9 mouse cellular contexts compared by ENCODE assay signal in the genomic region with DNA sequence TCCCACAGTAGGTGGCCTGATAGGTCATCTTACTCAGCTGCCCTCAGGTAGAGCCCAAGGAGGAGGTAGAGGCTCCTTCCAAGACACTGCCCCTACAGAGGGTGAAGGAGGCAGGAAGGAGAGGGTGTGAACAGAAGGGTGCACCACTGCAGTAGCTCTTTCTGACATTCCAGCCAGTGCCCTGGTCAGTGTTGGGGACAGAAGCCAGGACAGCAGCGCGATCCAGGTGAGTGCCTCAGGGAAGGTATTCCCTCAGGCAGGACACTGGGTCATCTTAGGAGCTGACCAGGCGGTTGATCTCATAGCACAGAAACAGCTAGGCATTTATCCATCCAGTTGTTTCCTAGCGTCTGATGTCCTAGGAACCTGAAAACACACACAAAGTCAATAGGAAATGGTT. TPM values are rescaled to one million over a fixed set of nuclear protein-coding genes. Genes with fewer than 3 reads are reported as not detected.
DNase-seq lines count a peak whose midpoint lies in the region; ATAC-seq and TF ChIP-seq lines count a peak whose summit lies in the region.
"Had no signal": no experiment of that assay in that cellular context is flagged by ENCODE, and none has a peak within 500 bp of the region (broad histone marks: within the 10 kb centered on the region; RNA-seq: fewer than 3 reads in every experiment).

No protein-coding gene starts in this region.

- H3K4me1 ChIP-seq in kidney, adult 2 months (ENCODE audit: control insufficient read depth, insufficient read depth, low read length) = peaks cover 18% of the 10 kb centered on the region
- peaks cover 11% of the 10 kb centered on the region for H3K4me1 ChIP-seq in forebrain, embryonic 12.5 days
- peaks cover 15% of the 10 kb centered on the region for H3K4me1 ChIP-seq in hindbrain, embryonic 14.5 days (replicated peaks; ENCODE audit: control insufficient read depth, insufficient read depth, low read length)
- peaks cover 26% of the 10 kb centered on the region for H3K4me1 ChIP-seq in midbrain, embryonic 13.5 days (replicated peaks)

- 58% methylated on average over 4 of the region's 4 CpGs for WGBS in kidney, adult 2 months
- 70% methylated on average over 4 of the region's 4 CpGs for WGBS in forebrain, embryonic 12.5 days
- WGBS in hindbrain, embryonic 14.5 days = 70% methylated on average over 4 of the region's 4 CpGs
- WGBS in midbrain, embryonic 13.5 days = 77% methylated on average over 4 of the region's 4 CpGs

- intact Hi-C loops in left cerebral cortex, postnatal 4 days (cut with DNase I) = loop anchor here (10.0 kb wide), 2 partner anchors 220 to 400 kb away; a partner anchor contains a TSS

- TF ChIP-seq POLR2A in kidney, adult 2 months (IDR thresholded peaks at IDR 0.05; ENCODE audit: low read depth, low read length) = no peak

- H3K9me3 ChIP-seq in forebrain, embryonic 12.5 days = no peaks in the 10 kb centered on the region
- H3K9me3 ChIP-seq in hindbrain, embryonic 14.5 days (ENCODE audit: control insufficient read depth, low read length) = no peaks in the 10 kb centered on the region
- no peaks in the 10 kb centered on the region for H3K9me3 ChIP-seq in midbrain, embryonic 13.5 days

- H3K27me3 ChIP-seq in kidney, adult 2 months (replicated peaks; ENCODE audit: control insufficient read depth, insufficient read depth, low read length) = no peaks in the 10 kb centered on the region
- H3K27me3 ChIP-seq in forebrain, embryonic 12.5 days = no peaks in the 10 kb centered on the region
- H3K27me3 ChIP-seq in hindbrain, embryonic 14.5 days (ENCODE audit: control insufficient read depth, insufficient read depth, low read length) = no peaks in the 10 kb centered on the region
- H3K27me3 ChIP-seq in midbrain, embryonic 13.5 days = no peaks in the 10 kb centered on the region

- TF ChIP-seq CTCF in kidney, adult 2 months (conservative IDR thresholded peaks at IDR 0.05; ENCODE audit: insufficient read depth, insufficient read length, low read depth, low read length) = no peak

- H3K9ac ChIP-seq in forebrain, embryonic 12.5 days = no peak overlapping the region
- H3K9ac ChIP-seq in hindbrain, embryonic 14.5 days = no peak overlapping the region; the same call in 1 of the 2 replicates
- H3K9ac ChIP-seq in midbrain, embryonic 13.5 days (replicated peaks) = no peak overlapping the region

- no peaks in the 10 kb centered on the region for H3K36me3 ChIP-seq in kidney, adult 2 months (ENCODE audit: control insufficient read depth, insufficient read depth, low read length)
- H3K36me3 ChIP-seq in forebrain, embryonic 12.5 days (replicated peaks) = no peaks in the 10 kb centered on the region
- no peaks in the 10 kb centered on the region for H3K36me3 ChIP-seq in hindbrain, embryonic 14.5 days (replicated peaks; ENCODE audit: control insufficient read depth, insufficient read depth)
- H3K36me3 ChIP-seq in midbrain, embryonic 13.5 days = no peaks in the 10 kb centered on the region

- no peak overlapping the region for H3K27ac ChIP-seq in kidney, adult 2 months (ENCODE audit: insufficient read depth, low read depth, low read length)
- no peak overlapping the region for H3K27ac ChIP-seq in forebrain, embryonic 12.5 days
- H3K27ac ChIP-seq in hindbrain, embryonic 14.5 days = no peak overlapping the region
- no peak overlapping the region for H3K27ac ChIP-seq in midbrain, embryonic 13.5 days

- no peak overlapping the region for H3K4me3 ChIP-seq in kidney, adult 2 months (ENCODE audit: insufficient read depth, low read depth, low read length)
- H3K4me3 ChIP-seq in forebrain, embryonic 12.5 days (replicated peaks) = no peak overlapping the region
- no peak overlapping the region; the same call in 1 of the 2 replicates for H3K4me3 ChIP-seq in hindbrain, embryonic 14.5 days (replicated peaks; ENCODE audit: low read length)
- H3K4me3 ChIP-seq in midbrain, embryonic 13.5 days (replicated peaks) = 0 out of 2 replicates have a peak overlapping the region, but pooled peaks have one; percentile 8

- peak overlapping the region; percentile 32 for H3K4me2 ChIP-seq in forebrain, embryonic 12.5 days
- H3K4me2 ChIP-seq in hindbrain, embryonic 14.5 days (replicated peaks) = peak overlapping the region; percentile 44
- peak overlapping the region; percentile 42 for H3K4me2 ChIP-seq in midbrain, embryonic 13.5 days (replicated peaks)

- no peak for ATAC-seq in forebrain, embryonic 12.5 days (ENCODE audit: low FRiP score)
- ATAC-seq in hindbrain, embryonic 14.5 days (ENCODE audit: low FRiP score) = 0 out of 2 replicates have a peak, but pooled peaks have one; percentile 14
- 0 out of 2 replicates have a peak, but pooled peaks have one; percentile 19 for ATAC-seq in midbrain, embryonic 13.5 days
- no peak for ATAC-seq in monocyte, adult 5-6 weeks (replicated peaks; ENCODE audit: insufficient number of reproducible peaks, low FRiP score, low TSS enrichment, poor library complexity, severe bottlenecking)

- DNase-seq in kidney, adult 2 months = peak; percentile 7
- DNase-seq in kidney, postnatal 4 days = no peak
- no peak for DNase-seq in hindbrain, embryonic 14.5 days (ENCODE audit: low spot score)
- DNase-seq in left cerebral cortex, postnatal 4 days = no peak
- DNase-seq in kidney, adult 9 months = no peak

RNA-seq across cellular contexts. Expression of a gene that starts 1.6 kb away (rescaled TPM):
- polyA plus RNA-seq in kidney, adult 2 months (2012; rRNA removed) = 0.31 and 0.60 TPM in 2 replicates
- polyA plus RNA-seq in forebrain, embryonic 12.5 days (2016; fragmentation: Nextera tagmentation; extraction: Ambion mirVana) = 0.63 and 2.0 TPM in 2 replicates
- 0.12 and 0.23 TPM in 2 replicates for polyA plus RNA-seq in hindbrain, embryonic 14.5 days (2014; fragmentation: Nextera tagmentation; extraction: Ambion mirVana)
- 0.47 and 0.49 TPM in 2 replicates for polyA plus RNA-seq in midbrain, embryonic 13.5 days (2015; fragmentation: Nextera tagmentation; extraction: Ambion mirVana)
- total RNA-seq in left cerebral cortex, postnatal 4 days (2021) = under 1 TPM; 0.10 to 0.77 TPM
- total RNA-seq in monocyte, adult 5-6 weeks (2017) = not detected in 3 replicates
- total RNA-seq: MEL had no signal

Comparison
In these comparisons a context has a peak if more than half of its experiments do, and no peak if none do; other contexts are left out.
1. ATAC-seq: peak in hindbrain, embryonic 14.5 days (single experiment) and midbrain, embryonic 13.5 days (single experiment); none in forebrain, embryonic 12.5 days (single experiment) and monocyte, adult 5-6 weeks (single experiment).
2. Peak in every context shown above with its lines, with median percentiles within 50 percentile points of each other: H3K4me2 ChIP-seq.